Mouse (Mus musculus) kidney, embryonic 15.5 days (tissue): ENCODE results near the gene Klhdc8a. TPM values are rescaled to one million over a fixed set of nuclear protein-coding genes. Genes with fewer than 3 reads are reported as not detected.
A peak's percentile ranks its signal among the peaks of the same experiment; 100 is the strongest.

Experiments
- ATAC-seq: fragments of 200-750 bp; cut with Nextera tagmentation; replicated peaks from 2 replicates; pipeline ENCODE4 v1.8.0; 2017; ENCODE audit warnings: moderate TSS enrichment; ENCODE audit not compliant: low FRiP score
- H3K27ac ChIP-seq: fragments of 300-500 bp; sonication (generic); 2 replicates; pipeline ENCODE4 v1.5.1; 2015; ENCODE audit warnings: mild to moderate bottlenecking, inconsistent platforms
- H3K27me3 ChIP-seq: fragments of 300-500 bp; sonication (generic); 2 replicates; pipeline ENCODE4 v1.6.1; 2015; ENCODE audit warnings: inconsistent platforms
- H3K36me3 ChIP-seq: fragments of 300-500 bp; sonication (generic); 2 replicates; pipeline ENCODE4 v1.6.1; 2015; ENCODE audit warnings: inconsistent platforms
- H3K4me1 ChIP-seq: fragments of 300-500 bp; sonication (generic); 2 replicates; pipeline ENCODE4 v1.6.1; 2015; ENCODE audit warnings: inconsistent platforms
- H3K4me2 ChIP-seq: fragments of 300-500 bp; sonication (generic); 2 replicates; pipeline ENCODE4 v1.6.1; 2015; ENCODE audit warnings: moderate library complexity, mild to moderate bottlenecking, inconsistent platforms
- H3K4me3 ChIP-seq: fragments of 300-500 bp; sonication (generic); replicated peaks from 2 replicates; pipeline ENCODE4 v1.5.1; 2015; ENCODE audit warnings: mild to moderate bottlenecking, inconsistent platforms
- H3K9ac ChIP-seq: fragments of 300-500 bp; sonication (generic); 2 replicates; pipeline ENCODE4 v1.6.1; 2015; ENCODE audit warnings: mild to moderate bottlenecking, inconsistent platforms
- H3K9me3 ChIP-seq: fragments of 300-500 bp; sonication (generic); replicated peaks from 2 replicates; pipeline ENCODE4 v1.6.1; 2016; ENCODE audit warnings: inconsistent platforms
- WGBS: fragments of 180-500 bp; shearing (Covaris S2); methylation state at CpG from one replicate; pipeline ENCODE4 v1.1.7; 2015; ENCODE audit warnings: mixed read lengths; 5-methylcytosine and 5-hydroxymethylcytosine counted together
- polyA plus RNA-seq: library from polyadenylated mRNA; unstranded; fragments of >200 nt; fragmentation: Nextera tagmentation; extraction: Ambion mirVana; gene quantifications from 2 replicates; pipeline ENCODE4 v1.2.1, GENCODE M21; 2015

Gene Klhdc8a
- polyA plus RNA-seq, 1 experiment from 2014 or later: 1.6 TPM

DNA sequence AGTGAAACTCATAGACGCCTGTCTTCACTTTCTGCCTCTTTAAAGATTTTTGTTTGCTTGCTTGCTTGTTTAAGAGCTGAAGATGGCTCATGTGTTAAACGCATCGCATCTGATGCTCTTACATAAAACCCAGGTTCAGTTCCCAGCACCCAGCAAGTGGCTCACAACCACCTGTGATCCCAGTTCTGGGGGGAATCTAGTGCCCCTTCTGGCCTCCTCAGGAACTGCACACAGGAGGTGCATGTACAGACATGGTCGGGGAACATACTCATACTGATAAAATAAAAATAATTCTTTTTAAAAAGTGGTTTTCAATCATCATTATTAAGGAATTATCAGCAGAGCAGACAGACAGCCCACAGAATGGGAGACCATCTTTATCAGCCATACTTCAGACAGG, 52.6 kb downstream of the Klhdc8a start:
- ATAC-seq: no peak
- H3K9ac ChIP-seq: no peak overlapping the region
- H3K36me3 ChIP-seq: no peaks in the 10 kb centered on the region
- H3K27me3 ChIP-seq: no peaks in the 10 kb centered on the region
- H3K4me3 ChIP-seq: no peak overlapping the region
- H3K27ac ChIP-seq: no peak overlapping the region
- H3K4me2 ChIP-seq: no peak overlapping the region
- peaks cover 28% of the 10 kb centered on the region for H3K4me1 ChIP-seq
- no peaks in the 10 kb centered on the region; the same call in 1 of the 2 replicates for H3K9me3 ChIP-seq
- WGBS: 93% methylated on average over 4 of the region's 4 CpGs

DNA sequence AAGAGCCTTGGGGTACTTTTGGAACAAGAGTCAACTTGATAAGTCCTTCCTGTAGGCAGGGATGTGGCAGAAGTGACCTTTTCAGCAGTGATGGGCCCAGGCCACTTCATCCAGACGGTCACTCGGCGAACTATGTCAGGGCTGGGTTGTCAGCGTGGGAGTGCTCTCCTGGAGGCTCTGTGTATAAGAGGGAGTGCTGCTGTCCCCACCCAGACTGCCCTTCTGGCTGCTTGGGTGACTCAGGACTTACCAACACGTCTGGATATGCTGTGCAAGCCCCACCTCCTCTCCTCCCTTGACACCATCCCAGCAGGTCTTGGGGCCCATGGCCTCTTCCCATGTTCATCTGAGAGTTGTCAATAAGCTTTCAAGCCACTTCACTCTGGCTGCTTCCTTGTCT, 55.0 kb downstream of the Klhdc8a start:
- Histone ChIP-seq H3K4me2 (no peak overlapping the region), H3K4me1 (peaks cover 21% of the 10 kb centered on the region), H3K36me3 (peaks cover 12% of the 10 kb centered on the region), H3K9me3 (no peaks in the 10 kb centered on the region; the same call in 1 of the 2 replicates), H3K27ac (no peak overlapping the region), H3K4me3 (no peak overlapping the region), H3K9ac (no peak overlapping the region), H3K27me3 (no peaks in the 10 kb centered on the region)
- no peak for ATAC-seq
- WGBS: 30% methylated on average over 5 of the region's 5 CpGs

GRCm38 (mm10) chr1:132354234-132354633, 55.8 kb downstream of the Klhdc8a start:
- no peaks in the 10 kb centered on the region; the same call in 1 of the 2 replicates for H3K9me3 ChIP-seq
- H3K4me2 ChIP-seq: no peak overlapping the region
- H3K36me3 ChIP-seq: peaks cover 21% of the 10 kb centered on the region
- no peak overlapping the region for H3K27ac ChIP-seq
- H3K27me3 ChIP-seq: no peaks in the 10 kb centered on the region
- WGBS: 77% methylated on average over 9 of the region's 9 CpGs
- peaks cover 21% of the 10 kb centered on the region for H3K4me1 ChIP-seq
- H3K4me3 ChIP-seq: no peak overlapping the region
- no peak overlapping the region for H3K9ac ChIP-seq
- no peak for ATAC-seq

GRCm38 (mm10) chr1:132355162-132355601, 56.8 kb downstream of the Klhdc8a start:
- 0 out of 2 replicates have a peak overlapping the region, but pooled peaks have one; percentile 38 for H3K27ac ChIP-seq
- no peaks in the 10 kb centered on the region; the same call in 1 of the 2 replicates for H3K9me3 ChIP-seq
- H3K4me2 ChIP-seq: no peak overlapping the region
- 57% methylated on average over 6 of the region's 6 CpGs for WGBS
- H3K9ac ChIP-seq: no peak overlapping the region
- no peak overlapping the region for H3K4me3 ChIP-seq
- H3K36me3 ChIP-seq: peaks cover 30% of the 10 kb centered on the region
- H3K4me1 ChIP-seq: peaks cover 21% of the 10 kb centered on the region
- no peaks in the 10 kb centered on the region for H3K27me3 ChIP-seq
- ATAC-seq: no peak

- Histone ChIP-seq H3K36me3 (peaks cover 37% of the 10 kb centered on the region), H3K27ac (0 out of 2 replicates have a peak overlapping the region, but pooled peaks have one; percentile 38), H3K4me3 (no peak overlapping the region), H3K4me2 (no peak overlapping the region), H3K9ac (no peak overlapping the region), H3K27me3 (no peaks in the 10 kb centered on the region), H3K9me3 (no peaks in the 10 kb centered on the region; the same call in 1 of the 2 replicates), H3K4me1 (peaks cover 21% of the 10 kb centered on the region)
- peak; percentile 5; the same call in 1 of the 2 replicates for ATAC-seq
- whole genome bisulfite sequencing: 0% methylated on average over 3 of the region's 3 CpGs
Measured at GRCm38 (mm10) chr1:132355841-132356242, 57.4 kb downstream of the Klhdc8a start.

DNA sequence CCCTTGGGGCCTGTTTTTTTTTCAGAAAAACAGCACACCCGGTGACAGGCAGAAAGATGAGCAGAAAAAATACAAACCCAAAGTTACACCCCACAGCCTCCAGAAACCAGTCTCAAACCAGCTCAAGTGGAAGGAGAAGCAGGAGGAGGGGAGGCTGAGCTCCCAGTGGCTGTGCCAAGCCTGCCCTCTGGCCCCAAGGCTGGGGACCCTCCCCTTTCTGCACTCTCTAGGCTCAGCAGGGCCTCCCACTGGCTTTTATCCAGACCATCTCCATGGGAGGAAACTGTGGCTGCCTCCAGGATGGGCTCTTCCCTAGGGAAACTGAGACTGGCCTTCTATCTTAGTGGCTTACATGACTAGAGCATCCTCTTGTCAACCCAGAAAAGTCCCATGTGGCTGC, 58.4 kb downstream of the Klhdc8a start:
- no peaks in the 10 kb centered on the region for H3K9me3 ChIP-seq
- no peaks in the 10 kb centered on the region for H3K27me3 ChIP-seq
- H3K4me3 ChIP-seq: no peak overlapping the region
- H3K4me1 ChIP-seq: peaks cover 21% of the 10 kb centered on the region
- H3K27ac ChIP-seq: no peak overlapping the region
- peaks cover 47% of the 10 kb centered on the region for H3K36me3 ChIP-seq
- no peak for ATAC-seq
- H3K9ac ChIP-seq: no peak overlapping the region
- H3K4me2 ChIP-seq: no peak overlapping the region
- 70% methylated on average over 1 of the region's 1 CpGs for WGBS

Other genes with a start within 250 kb of the Klhdc8a start
- 15.6 and 15.8 TPM in 2 replicates for gene Mfsd4a, start 230.6 kb upstream of the Klhdc8a start, polyA plus RNA-seq
- gene Cdk18, start 158.9 kb upstream of the Klhdc8a start, polyA plus RNA-seq: 7.6 and 8.1 TPM in 2 replicates
- gene Lemd1, start 107.2 kb upstream of the Klhdc8a start, polyA plus RNA-seq: 0.31 and 0.51 TPM in 2 replicates
- 0.05 TPM in 2 replicates for gene AC124108.1, start 107.2 kb upstream of the Klhdc8a start, polyA plus RNA-seq
- gene Gm10188, start 68.9 kb upstream of the Klhdc8a start, polyA plus RNA-seq: not detected in 2 replicates
- 3.6 and 3.8 TPM in 2 replicates for gene Nuak2, start 17.5 kb downstream of the Klhdc8a start, polyA plus RNA-seq
- 11.9 and 15.5 TPM in 2 replicates for gene Tmcc2, start 92.7 kb downstream of the Klhdc8a start, polyA plus RNA-seq
- gene Dstyk, start 118.9 kb downstream of the Klhdc8a start, polyA plus RNA-seq: 15.2 and 15.5 TPM in 2 replicates
- gene Rbbp5, start 178.7 kb downstream of the Klhdc8a start, polyA plus RNA-seq: 48.1 and 49.7 TPM in 2 replicates
- 1.5 and 1.6 TPM in 2 replicates for gene Tmem81, start 207.6 kb downstream of the Klhdc8a start, polyA plus RNA-seq
- gene Cntn2, start 244.6 kb downstream of the Klhdc8a start, polyA plus RNA-seq: 0.30 and 0.82 TPM in 2 replicates